Mouse (Mus musculus) erythroblast, embryonic 14.5 days (primary cell): ENCODE results near the gene Rnf34.

Experiments used
- GATA1 ChIP-seq: IDR thresholded peaks from 2 replicates; pipeline ENCODE4 v1.6.1; 2012; ENCODE audit warnings: low read length, inconsistent platforms, mixed read lengths
- TAL1 ChIP-seq: IDR thresholded peaks from 3 replicates; pipeline ENCODE4 v1.6.1; 2012; ENCODE audit warnings: low read length, inconsistent platforms, mixed read lengths

GRCm38 (mm10) chr5:122852611-122853010 is 2.8 kb downstream of the Rnf34 start:
- TF ChIP-seq GATA1 (no peak), TAL1 (no peak)
